Mouse (Mus musculus) forebrain, postnatal 0 days (tissue): ENCODE measurements around the gene Trip12. TPM values are rescaled to one million over a fixed set of nuclear protein-coding genes. Genes with fewer than 3 reads are reported as not detected.
A peak's percentile ranks its signal among the peaks of the same experiment; 100 is the strongest.

Source experiments
- ATAC-seq: fragments of 200-750 bp; cut with Nextera tagmentation; 2 replicates; pipeline ENCODE4 v1.8.0; 2017; ENCODE audit warnings: mild to moderate bottlenecking, moderate library complexity
- DNase-seq: peaks from one replicate; pipeline ENCODE4 v3.0.0-alpha.2; 2015
- H3K27ac ChIP-seq: fragments of 300-500 bp; sonication (generic); 2 replicates; pipeline ENCODE4 v1.5.1; 2014; ENCODE audit warnings: low read depth, mild to moderate bottlenecking, antibody characterized with exemption, low read length, moderate library complexity, mixed read lengths
- H3K27me3 ChIP-seq: fragments of 300-500 bp; sonication (generic); 2 replicates; pipeline ENCODE4 v1.6.1; 2014; ENCODE audit warnings: mild to moderate bottlenecking, low read length, mixed read lengths; ENCODE audit not compliant: insufficient read depth
- H3K36me3 ChIP-seq: fragments of 300-500 bp; sonication (generic); 2 replicates; pipeline ENCODE4 v1.6.1; 2014; ENCODE audit warnings: mild to moderate bottlenecking, moderate library complexity; ENCODE audit not compliant: insufficient read depth
- H3K4me1 ChIP-seq: fragments of 300-500 bp; sonication (generic); 2 replicates; pipeline ENCODE4 v1.6.1; 2014; ENCODE audit warnings: antibody characterized with exemption; ENCODE audit not compliant: insufficient read depth
- H3K4me2 ChIP-seq: fragments of 300-500 bp; sonication (generic); 2 replicates; pipeline ENCODE4 v1.6.1; 2014; ENCODE audit warnings: low read depth, mild to moderate bottlenecking, moderate library complexity
- H3K4me3 ChIP-seq: fragments of 300-500 bp; sonication (generic); 2 replicates; pipeline ENCODE4 v1.5.1; 2014; ENCODE audit warnings: low read depth, low read length, mixed read lengths
- H3K9ac ChIP-seq: fragments of 300-500 bp; sonication (generic); 2 replicates; pipeline ENCODE4 v1.6.1; 2014; ENCODE audit warnings: mild to moderate bottlenecking
- H3K9me3 ChIP-seq: fragments of 300-500 bp; sonication (generic); 2 replicates; pipeline ENCODE4 v1.6.1; 2016; ENCODE audit warnings: low read length
- CTCF ChIP-seq: sonication (generic); IDR thresholded peaks from 2 replicates; pipeline ENCODE4 v1.5.1; 2016; ENCODE audit warnings: antibody characterized with exemption, control low read depth, low read depth
- WGBS: fragments of 180-500 bp; shearing (Covaris S2); extraction: QIAGEN DNeasy Blood & Tissue Kit; methylation state at CpG from one replicate; pipeline ENCODE4 v1.1.7; 2014; 5-methylcytosine and 5-hydroxymethylcytosine counted together
- polyA plus RNA-seq: library from polyadenylated mRNA; unstranded; fragments of >200 nt; fragmentation: Nextera tagmentation; extraction: Ambion mirVana; gene quantifications from 2 replicates; pipeline ENCODE4 v1.2.1, GENCODE M21; 2015
- total RNA-seq: library from RNA; depleted of rRNA; stranded (reverse); fragments of >200 nt; gene quantifications from 2 replicates; pipeline ENCODE4 v1.2.3, GENCODE M21; 2014

Trip12 gene
- total and polyA plus RNA-seq, 2 experiments from 2014 or later, result 26.0 to 126 TPM

DNA sequence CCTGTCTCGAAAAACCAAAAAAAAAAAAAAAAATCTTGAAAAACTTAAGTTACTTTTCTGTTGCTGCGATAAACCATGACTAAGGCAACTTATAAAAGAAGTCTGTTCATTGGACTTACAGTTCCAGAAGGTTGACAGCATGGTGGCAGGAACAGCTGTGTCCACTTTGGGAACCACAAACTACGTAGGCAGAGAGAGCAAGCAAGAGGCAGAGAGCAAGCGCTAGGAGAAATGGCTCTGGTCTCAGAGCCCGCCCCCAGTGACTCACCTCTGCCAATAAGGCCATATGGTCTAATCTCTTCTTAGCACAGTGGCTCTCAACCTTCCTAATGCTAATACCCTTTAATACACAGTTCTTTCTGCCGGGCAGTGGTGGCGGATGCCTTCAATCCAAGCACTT, 9.5 kb upstream of the Trip12 start:
- ATAC-seq (no peak), DNase-seq (no peak)
- H3K4me3 ChIP-seq, result no peak overlapping the region
- H3K9me3 ChIP-seq, result no peaks in the 10 kb centered on the region
- TF ChIP-seq CTCF, result no peak
- H3K9ac ChIP-seq, result no peak overlapping the region
- no peak overlapping the region for H3K27ac ChIP-seq
- WGBS, result 94% methylated on average over 7 of the region's 7 CpGs
- H3K4me1 ChIP-seq, result no peaks in the 10 kb centered on the region
- H3K4me2 ChIP-seq, result no peak overlapping the region
- no peaks in the 10 kb centered on the region for H3K27me3 ChIP-seq
- H3K36me3 ChIP-seq, result peaks cover 3% of the 10 kb centered on the region

GRCm38 (mm10) chr1:84848801-84849455, 8.6 kb upstream of the Trip12 start:
- 96% methylated on average over 6 of the region's 6 CpGs for WGBS
- DNase-seq, result no peak
- H3K36me3 ChIP-seq, result peaks cover 3% of the 10 kb centered on the region
- H3K9ac ChIP-seq, result no peak overlapping the region
- H3K27ac ChIP-seq, result no peak overlapping the region
- H3K9me3 ChIP-seq, result no peaks in the 10 kb centered on the region
- no peaks in the 10 kb centered on the region for H3K27me3 ChIP-seq
- H3K4me3 ChIP-seq, result no peak overlapping the region
- ATAC-seq, result no peak
- no peaks in the 10 kb centered on the region for H3K4me1 ChIP-seq
- TF ChIP-seq CTCF, result no peak
- H3K4me2 ChIP-seq, result no peak overlapping the region

DNA sequence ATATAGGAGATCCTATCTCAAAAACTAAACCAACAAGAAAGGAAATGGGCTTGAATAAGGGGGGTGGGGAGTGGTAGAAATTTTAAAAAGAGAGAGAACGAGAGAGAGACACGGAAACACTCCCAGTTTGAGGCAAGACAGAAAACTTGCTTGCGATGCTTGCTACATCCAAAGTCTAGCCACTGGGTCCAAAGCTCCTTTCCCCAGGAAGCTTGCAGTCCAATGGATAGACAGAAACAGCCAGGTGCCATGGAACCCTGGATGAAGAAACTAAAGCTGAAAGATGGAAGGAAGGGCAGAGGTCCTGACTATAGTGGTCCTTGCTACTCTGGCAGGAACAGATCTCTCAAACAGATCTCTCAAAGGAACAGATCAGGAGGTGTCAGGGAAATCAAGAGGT, 8.0 kb upstream of the Trip12 start:
- H3K36me3 ChIP-seq, result peaks cover 3% of the 10 kb centered on the region
- no peak for DNase-seq
- no peak overlapping the region for H3K9ac ChIP-seq
- H3K9me3 ChIP-seq, result no peaks in the 10 kb centered on the region
- H3K4me3 ChIP-seq, result no peak overlapping the region
- no peaks in the 10 kb centered on the region for H3K4me1 ChIP-seq
- no peak overlapping the region for H3K27ac ChIP-seq
- ATAC-seq, result no peak
- 96% methylated on average over 3 of the region's 3 CpGs for WGBS
- no peak overlapping the region for H3K4me2 ChIP-seq
- TF ChIP-seq CTCF, result no peak
- no peaks in the 10 kb centered on the region for H3K27me3 ChIP-seq

GRCm38 (mm10) chr1:84847698-84848097, 7.4 kb upstream of the Trip12 start:
- Histone ChIP-seq H3K9ac (no peak overlapping the region), H3K4me3 (no peak overlapping the region), H3K36me3 (peaks cover 3% of the 10 kb centered on the region), H3K27me3 (no peaks in the 10 kb centered on the region), H3K9me3 (no peaks in the 10 kb centered on the region), H3K27ac (no peak overlapping the region), H3K4me1 (no peaks in the 10 kb centered on the region), H3K4me2 (no peak overlapping the region)
- no peak for TF ChIP-seq CTCF
- 92% methylated on average over 7 of the region's 7 CpGs for WGBS
- ATAC-seq (no peak), DNase-seq (no peak)

- TF ChIP-seq CTCF, result no peak
- no peaks in the 10 kb centered on the region; the same call in 1 of the 2 replicates for H3K36me3 ChIP-seq
- H3K4me1 ChIP-seq, result no peaks in the 10 kb centered on the region
- no peaks in the 10 kb centered on the region for H3K9me3 ChIP-seq
- H3K27ac ChIP-seq, result no peak overlapping the region
- DNase-seq (no peak), ATAC-seq (no peak)
- H3K4me2 ChIP-seq, result no peak overlapping the region
- no peak overlapping the region for H3K9ac ChIP-seq
- H3K4me3 ChIP-seq, result no peak overlapping the region
- WGBS, result 91% methylated on average over 2 of the region's 2 CpGs
- H3K27me3 ChIP-seq, result no peaks in the 10 kb centered on the region
These were observed 3.0 kb upstream of the Trip12 start for GRCm38 (mm10) chr1:84843366-84843765.

DNA sequence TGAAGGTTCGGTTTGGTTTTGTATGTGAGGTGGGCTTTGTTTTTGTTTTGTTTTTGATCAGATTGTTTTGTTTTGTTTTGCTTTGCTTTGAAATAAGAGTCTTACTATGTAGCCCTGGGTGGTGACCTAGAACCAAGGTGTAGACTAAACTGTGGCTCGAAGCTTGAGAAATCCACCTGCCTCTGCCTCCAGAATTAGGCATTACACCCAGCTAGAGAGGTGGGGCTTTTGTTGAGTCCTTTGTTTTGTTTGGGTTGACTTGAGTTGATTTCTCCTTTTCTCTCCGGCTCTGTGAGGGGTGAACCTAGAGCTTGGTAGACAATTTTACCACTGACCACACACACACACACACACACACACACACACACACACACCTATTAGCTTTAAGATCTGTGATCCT, 745 bp upstream of the Trip12 start:
- Histone ChIP-seq H3K4me1 (0 out of 2 replicates have a peak, but pooled peaks cover 4% of the 10 kb centered on the region), H3K9ac (no peak overlapping the region), H3K27ac (no peak overlapping the region), H3K4me2 (peak overlapping the region; percentile 73), H3K27me3 (no peaks in the 10 kb centered on the region), H3K9me3 (no peaks in the 10 kb centered on the region), H3K36me3 (no peaks in the 10 kb centered on the region), H3K4me3 (peak overlapping the region; percentile 98; the same call in 1 of the 2 replicates)
- 58% methylated on average over 3 of the region's 3 CpGs for WGBS
- no peak for TF ChIP-seq CTCF
- DNase-seq (no peak), ATAC-seq (no peak)

- WGBS, result under 1% methylated on average over 53 of the region's 54 CpGs
- no peaks in the 10 kb centered on the region for H3K9me3 ChIP-seq
These were observed 853 bp downstream of the Trip12 start, which contains the start of gene Fbxo36 for GRCm38 (mm10) chr1:84839309-84840017. TSS of gene Fbxo36 (plus strand) at chr1:84839841.

More at GRCm38 (mm10) chr1:84839309-84840017, 853 bp downstream of the Trip12 start, which contains the start of gene Fbxo36:
- Histone ChIP-seq H3K4me2 (peak within 1 kb of the TSS; percentile 73), H3K4me3 (peak within 1 kb of the TSS; percentile 98), H3K27ac (peak within 1 kb of the TSS; percentile 96), H3K36me3 (no peaks in the 10 kb centered on the region), H3K4me1 (0 out of 2 replicates have a peak, but pooled peaks cover 4% of the 10 kb centered on the region), H3K27me3 (no peaks in the 10 kb centered on the region), H3K9ac (peak within 1 kb of the TSS; percentile 91)
- ATAC-seq (peak; percentile 84), DNase-seq (peak; percentile 96)
- TF ChIP-seq CTCF, result no peak
